Mouse (Mus musculus): ENCODE data around the gene Lonrf3. TPM values are rescaled to one million over a fixed set of nuclear protein-coding genes. Genes with fewer than 3 reads are reported as not detected.

Lonrf3 gene
- total RNA-seq (2022), result 1 to 10 TPM; 1.0 to 2.8 (median 2.1) TPM

DNA sequence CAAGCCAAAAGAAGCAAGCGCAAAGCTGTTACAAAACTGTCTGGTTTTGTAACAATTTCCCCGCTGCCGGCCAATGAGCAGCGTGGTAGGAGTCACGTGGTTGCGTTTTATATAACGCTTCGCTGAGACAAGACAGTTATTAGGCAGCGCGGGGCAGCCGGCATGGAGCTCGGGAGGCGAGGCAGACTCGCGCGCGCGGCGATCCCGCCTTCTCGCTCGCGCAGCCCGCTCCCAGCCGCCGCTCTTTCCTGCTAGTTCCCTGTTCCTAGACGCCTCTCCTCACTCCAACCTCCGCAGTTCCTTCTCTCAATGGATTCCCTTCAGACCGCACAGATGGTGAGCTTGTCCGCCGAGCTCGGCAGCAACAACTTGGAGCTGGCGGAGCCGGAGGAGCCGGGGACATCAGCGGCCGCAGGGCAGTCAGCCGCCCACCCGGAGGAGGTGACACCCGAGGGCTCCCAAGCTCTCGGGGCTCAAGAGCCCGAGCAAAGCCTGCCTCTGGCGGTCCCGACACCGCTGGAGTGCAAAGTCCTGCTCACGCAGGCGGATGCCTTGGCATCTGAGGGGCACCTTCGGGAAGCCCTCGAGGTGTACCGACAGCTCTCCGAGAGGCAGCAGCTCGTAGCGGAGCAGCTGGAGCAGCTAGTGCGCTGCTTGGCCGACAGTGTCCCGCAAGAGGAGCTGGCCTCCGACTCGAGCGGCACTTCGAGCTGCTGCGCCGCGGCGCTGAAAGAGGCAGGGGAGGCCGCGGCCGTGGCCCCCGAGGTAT, at the start of gene Lonrf3:
Gene Lonrf3, plus strand, starts transcription at position 83 of the 769 bp plus-strand sequence.
- peak; percentile 50 to 68 for DNase-seq (ENCODE audit: low spot score in 2 of 2)

DNA sequence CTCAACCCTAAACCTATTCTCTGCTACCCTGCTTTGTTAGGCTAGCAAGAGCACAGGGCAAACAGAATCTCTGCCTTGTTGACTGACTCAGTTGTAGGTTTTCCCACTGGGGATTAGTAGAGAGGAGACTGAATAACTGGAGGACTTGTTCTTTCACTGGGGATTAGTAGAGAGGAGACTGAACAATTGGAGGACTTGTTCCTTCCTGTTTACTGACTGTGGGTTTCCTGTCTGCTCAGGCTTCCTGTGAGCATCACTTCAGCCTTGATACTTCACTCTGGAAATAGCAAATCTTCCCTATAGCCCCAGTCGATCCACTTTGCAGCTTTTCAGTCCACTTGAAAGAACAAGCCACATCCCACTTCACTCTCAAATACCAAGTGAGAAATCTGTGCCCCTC, 49.4 kb upstream of the Lonrf3 start:
- no peak for DNase-seq (ENCODE audit: low spot score in 2 of 2)

DNA sequence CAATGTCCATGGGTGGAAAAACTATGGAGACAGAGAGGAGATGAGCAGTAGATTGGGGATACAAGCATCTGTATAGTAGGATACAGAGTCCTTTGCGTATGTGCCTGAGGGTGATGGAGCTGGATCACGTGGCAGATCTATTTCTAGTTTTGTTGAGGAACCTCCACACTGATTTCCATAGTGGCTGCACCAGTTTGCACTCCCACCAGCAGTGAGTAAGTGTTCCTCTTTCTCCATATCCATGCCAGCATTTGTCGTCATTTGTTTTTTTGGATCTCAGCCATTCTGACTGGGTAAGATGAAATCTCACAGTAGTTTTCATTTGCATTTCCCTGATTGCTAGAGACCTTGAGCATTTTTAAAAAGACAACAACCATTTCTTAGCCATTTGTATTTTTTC, 16.7 kb upstream of the Lonrf3 start:
- no peak for DNase-seq (ENCODE audit: low spot score in 2 of 2)

DNA sequence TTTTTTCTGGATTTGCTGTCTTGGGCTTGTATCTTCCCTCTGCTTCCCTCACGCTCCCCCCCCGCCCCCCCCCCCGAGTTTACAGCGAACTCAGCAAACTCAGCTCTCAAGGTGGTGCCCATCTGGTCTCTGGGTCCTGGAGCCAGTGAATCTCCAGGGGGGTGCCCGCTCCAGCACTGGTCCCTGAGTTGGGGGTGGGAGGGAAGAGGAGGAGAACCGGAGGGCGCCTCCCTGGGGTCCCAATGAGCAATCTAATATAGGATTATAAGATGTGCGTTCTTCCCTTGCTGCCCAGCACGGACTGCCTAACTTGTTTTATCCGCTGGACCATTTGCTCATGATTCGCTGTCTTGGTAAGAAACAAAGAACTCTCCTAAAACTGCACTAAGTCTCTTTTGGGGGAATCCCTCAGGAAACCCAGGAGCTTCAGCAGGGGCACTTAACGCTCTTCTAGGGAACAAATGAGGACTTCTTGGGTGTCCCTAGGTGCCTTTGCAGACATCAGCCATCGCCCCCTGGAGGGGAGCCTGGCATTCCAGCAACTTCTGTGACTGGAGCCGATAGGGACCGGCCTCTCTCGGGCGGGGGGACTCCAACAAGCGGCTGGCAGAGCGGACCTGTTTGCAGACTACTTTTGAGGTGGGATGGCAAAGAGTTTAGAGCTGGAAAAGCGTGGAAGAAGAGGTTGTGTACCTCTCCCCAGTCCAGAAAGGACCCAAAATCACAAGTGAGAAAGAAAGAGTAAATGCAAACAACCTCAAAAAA, 480 bp upstream of the Lonrf3 start:
- DNase-seq (ENCODE audit: low spot score in 2 of 2), result peak in 1 of 2 experiments; percentile 10

DNA sequence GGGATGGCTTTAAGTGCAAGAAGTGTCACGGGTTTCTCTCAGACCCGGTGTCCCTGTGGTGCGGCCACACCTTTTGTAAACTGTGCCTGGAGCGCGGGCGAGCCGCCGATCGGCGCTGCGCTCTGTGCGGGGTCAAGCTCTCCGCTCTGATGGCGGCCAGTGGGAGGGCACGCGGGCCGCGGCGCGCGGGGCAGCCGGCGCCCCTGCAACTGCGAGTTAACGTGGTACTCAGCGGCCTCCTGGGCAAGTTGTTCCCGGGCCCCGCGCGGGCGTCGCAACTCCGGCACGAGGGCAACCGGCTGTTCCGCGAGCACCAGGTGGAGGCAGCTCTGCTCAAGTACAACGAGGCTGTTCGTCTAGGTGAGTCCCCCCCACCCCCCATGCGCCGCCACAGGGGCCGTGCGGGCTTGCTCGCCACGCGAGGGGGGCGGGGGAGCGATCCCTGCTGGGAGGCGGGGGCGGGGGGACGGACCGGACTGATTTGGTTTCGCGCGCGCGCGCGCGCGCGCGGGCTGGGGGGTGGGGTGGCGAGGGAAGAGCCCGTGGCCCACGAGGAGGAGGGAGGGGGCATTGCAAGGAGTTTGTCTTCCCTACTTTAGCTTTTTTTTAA, 992 bp downstream of the Lonrf3 start:
- DNase-seq (ENCODE audit: low spot score in 2 of 2), result no peak

DNA sequence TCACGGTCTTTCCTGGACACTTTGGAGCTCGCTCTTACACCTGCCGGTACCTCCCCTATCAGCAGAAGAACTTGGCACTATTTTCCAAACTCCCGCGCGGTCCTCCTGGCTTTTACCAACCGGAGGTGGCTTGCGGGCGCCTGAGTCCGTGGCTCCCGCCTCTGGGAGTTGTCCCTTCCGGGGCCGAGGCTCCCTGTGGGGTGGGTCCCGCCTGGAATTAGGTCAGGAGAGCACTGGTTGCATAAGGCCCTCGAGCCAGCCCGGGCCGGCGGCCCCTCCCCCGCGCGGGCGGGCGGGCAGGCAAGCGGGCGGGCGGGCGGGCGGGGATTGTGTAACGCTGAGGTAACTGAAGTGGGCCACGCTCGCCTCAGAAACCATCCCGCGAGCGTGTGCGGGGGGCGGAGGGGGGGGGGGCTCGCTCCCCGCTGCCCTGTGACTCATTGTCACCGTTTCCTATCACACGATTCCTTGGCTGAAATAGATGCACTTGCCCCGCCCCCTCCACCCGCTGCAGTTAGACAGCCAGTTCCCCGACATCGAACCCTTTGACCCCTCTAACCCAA, 1.8 kb downstream of the Lonrf3 start:
- DNase-seq (ENCODE audit: low spot score in 2 of 2), result peak; percentile 31 to 55

DNA sequence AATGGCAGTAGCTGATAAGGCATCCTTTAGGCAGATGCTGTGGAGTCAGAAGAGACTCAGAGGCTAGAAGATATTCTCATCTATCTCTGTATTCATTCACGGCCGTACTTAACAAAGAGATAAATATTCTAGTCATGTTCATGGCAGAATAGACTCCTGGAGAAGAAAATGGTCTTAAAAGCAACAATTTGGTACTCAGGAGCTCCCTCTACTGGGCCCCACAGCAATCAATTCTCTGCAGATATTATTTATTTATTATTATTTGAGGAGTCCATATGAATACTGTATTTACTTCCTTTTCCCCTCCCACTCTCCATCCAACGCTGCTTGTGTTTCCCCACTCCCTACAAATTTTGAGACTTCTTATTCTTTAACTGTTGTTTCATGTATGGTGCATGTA, 24.3 kb downstream of the Lonrf3 start:
- no peak for DNase-seq (ENCODE audit: low spot score in 2 of 2)

DNA sequence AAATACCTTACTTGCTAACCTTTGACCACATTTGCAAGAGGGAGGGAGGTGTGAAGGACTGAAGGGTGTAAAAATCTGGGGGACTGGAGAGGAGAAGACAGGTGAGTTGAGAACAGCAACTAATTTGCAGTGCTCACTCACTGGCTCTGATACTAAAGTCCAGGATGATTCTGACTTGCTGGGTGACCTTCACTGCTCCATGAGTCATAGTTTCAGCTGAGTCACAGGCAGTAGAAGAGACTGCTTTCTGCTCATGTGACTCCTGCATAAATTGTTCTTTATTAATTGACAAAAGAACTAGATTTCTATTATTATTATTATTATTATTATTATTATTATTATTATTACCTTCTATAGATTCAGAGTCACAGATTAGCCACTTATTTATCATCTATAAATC, 57.2 kb downstream of the Lonrf3 start:
- no peak for DNase-seq (ENCODE audit: low spot score in 2 of 2)

DNA sequence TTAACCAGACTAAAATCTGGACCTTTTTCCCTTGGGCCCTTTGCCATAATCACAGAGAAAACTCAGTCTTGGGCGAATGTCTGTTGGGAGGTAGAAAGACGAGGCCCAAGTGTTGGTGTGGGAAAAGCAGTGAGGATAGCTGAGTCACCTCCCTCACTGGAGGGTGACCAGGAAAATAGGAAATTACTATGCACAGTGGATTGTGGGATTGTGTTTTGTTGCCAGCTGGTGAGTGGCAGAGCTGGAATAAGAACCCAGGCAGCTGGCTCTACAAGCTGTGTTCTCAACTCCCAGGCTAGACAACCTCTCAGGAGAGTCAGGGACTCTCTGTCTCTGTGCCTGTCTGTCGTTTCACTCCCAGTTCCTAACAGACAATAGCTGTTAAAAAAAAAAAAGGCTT, 61.8 kb downstream of the Lonrf3 start:
- no peak for DNase-seq (ENCODE audit: low spot score in 2 of 2)

DNA sequence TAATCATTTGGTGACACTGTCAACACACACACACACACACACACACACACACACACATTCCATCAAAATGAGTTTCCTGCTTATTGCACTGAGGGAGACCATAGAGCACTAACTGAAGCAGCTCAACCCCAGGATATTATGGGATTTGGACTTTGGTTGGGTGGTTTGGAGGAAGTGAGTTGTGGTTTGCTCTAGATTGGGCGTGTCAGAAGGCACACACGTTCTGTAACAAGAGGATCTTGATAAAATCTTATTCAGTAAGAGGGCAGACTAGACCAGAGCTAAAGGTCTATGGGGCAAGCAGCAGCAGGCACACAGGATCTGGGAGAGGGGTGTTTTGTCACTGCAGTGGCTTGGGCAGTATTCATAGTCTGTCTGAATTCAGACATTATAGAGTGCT, 62.4 kb downstream of the Lonrf3 start:
- no peak for DNase-seq (ENCODE audit: low spot score in 2 of 2)

DNA sequence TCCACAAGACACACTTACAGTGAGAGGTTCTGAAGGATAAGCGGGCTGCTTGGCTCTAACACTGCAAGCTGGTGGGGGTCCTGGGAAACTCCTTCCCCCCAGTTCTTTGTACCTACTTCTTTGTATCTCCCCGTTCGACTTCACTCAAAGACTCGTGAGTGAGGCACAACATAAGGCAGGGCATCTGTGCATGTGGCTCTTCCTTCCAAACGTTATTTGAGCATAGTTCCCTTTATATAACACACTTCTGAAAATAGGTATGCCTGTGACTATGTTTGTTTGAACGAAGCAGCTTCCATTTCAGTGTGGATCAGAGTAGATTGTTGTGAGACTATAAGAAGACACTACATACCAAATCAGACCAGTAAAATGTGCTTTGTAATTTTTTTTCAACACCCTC, 64.5 kb downstream of the Lonrf3 start:
- no peak for DNase-seq (ENCODE audit: low spot score in 2 of 2)

DNA sequence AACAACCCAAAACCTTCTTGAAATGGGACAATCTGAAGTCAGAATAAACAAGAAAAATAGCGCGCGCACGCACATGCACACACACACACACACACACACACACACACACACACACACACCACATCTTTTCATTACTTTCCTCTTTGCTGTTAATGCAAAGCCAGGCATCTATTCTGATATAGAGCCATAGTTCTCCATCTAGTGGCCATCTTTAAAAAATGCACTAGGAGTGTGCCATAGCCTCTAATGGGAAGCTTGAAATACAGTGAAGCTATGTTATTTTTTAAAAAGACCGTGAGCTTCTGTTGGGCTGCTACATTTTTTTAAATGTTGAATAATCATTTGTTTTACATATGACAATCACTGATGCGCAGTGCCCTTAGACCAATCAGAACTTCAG, 65.1 kb downstream of the Lonrf3 start:
- DNase-seq (ENCODE audit: low spot score in 2 of 2), result no peak

DNA sequence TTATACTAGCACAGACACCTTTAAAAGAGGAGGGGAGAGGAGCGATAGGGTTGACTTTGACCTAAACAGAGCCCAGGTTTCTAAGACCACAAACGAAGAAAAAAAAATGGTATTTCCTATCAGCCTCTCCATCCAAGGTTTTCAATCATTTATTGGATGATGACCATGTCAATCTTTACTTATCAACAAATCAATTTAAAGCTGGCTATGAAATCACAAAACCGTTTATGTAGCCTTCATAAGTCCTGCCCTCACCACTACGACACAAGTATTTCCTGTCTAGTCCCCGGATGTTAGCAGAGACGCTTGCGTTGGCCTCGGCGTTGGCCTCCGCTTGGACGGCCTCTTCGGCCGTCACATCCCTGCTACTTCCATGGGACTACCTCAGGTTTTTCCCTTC, 72.8 kb downstream of the Lonrf3 start, which contains the start of gene Gm6268:
Gene Gm6268, plus strand, starts transcription at position 301 of the 400 bp plus-strand sequence.
- no peak for DNase-seq (ENCODE audit: low spot score in 2 of 2)

DNA sequence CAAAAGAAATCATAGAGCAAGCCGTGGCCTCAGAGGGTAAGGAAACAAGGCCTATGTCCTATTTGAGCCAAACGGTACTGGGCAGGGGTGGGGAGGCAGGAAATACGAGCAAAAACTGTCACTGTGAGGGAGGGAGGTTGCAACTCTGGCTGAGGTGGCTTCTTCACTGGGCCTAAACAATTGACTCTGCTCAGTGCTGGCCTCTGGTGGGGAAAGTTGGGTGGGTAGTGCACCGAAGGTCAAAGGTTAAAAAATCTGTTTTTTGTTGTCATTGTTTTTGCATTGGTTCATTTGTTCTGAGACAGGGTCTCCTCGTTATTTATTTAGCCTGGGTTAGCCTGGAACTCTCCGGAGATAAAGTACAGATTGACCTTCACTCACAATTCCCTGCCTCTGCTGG, 74.2 kb downstream of the Lonrf3 start:
- DNase-seq (ENCODE audit: low spot score in 2 of 2), result no peak

Small RNA genes lying within 50 kb of the gene (microRNA-seq; reads per million reads assigned to microRNA genes)
- gene Gm44485, result not detected

Other genes with a start within 250 kb of the Lonrf3 start
- gene Il13ra1, start 216.2 kb upstream of the Lonrf3 start, total RNA-seq (2022), result 1 to 10 TPM in 3 of 4 experiments, under 1 TPM in 1; 0.90 to 1.7 (median 1.2) TPM
- not detected for gene Zcchc12, start 132.4 kb upstream of the Lonrf3 start, total RNA-seq (2022)
- not detected for gene Gm6268, start 72.9 kb downstream of the Lonrf3 start, total RNA-seq (2022)
- not detected for gene Gm14569, start 163.5 kb downstream of the Lonrf3 start, total RNA-seq (2022)